ENCODE assay signal across 15 mouse cellular contexts in the genomic region with DNA sequence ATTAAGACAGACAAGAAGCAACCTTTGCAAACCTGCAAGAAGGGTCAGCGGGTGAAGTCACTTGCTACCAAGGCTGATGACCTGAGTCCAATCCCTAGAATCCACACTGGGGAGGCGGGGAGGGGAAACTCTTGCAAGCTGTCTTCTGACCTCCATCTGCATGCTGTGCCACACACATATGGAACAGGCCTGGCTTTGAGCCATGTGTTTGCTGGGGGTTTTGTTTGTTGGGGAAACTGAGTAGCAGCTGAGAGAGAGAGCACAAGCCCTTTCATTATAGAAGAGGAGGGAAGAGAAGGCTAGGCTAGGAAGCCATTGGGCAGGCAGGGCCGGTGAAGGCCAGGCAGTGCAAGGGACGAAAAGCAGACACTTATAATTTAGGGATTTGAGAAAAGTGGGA.
A peak's percentile ranks its signal among the peaks of the same experiment; 100 is the strongest.
DNase-seq lines count a peak whose midpoint lies in the region; ATAC-seq and TF ChIP-seq lines count a peak whose summit lies in the region.
"Had no signal": no experiment of that assay in that cellular context is flagged by ENCODE, and none has a peak within 500 bp of the region (broad histone marks: within the 10 kb centered on the region; RNA-seq: fewer than 3 reads in every experiment).

No protein-coding gene starts in this region.

- H3K27ac ChIP-seq in forebrain, embryonic 16.5 days (ENCODE audit: low read length), result peak overlapping the region; percentile 75
- H3K27ac ChIP-seq in midbrain, embryonic 14.5 days (replicated peaks; ENCODE audit: low read depth, low read length), result peak overlapping the region; percentile 33; the same call in 1 of the 2 replicates

- H3K4me1 ChIP-seq in forebrain, embryonic 16.5 days (replicated peaks; ENCODE audit: control insufficient read depth, insufficient read depth, low read length), result peaks cover 29% of the 10 kb centered on the region
- H3K4me1 ChIP-seq in midbrain, embryonic 14.5 days (ENCODE audit: control insufficient read depth, insufficient read depth, low read length), result peaks cover 29% of the 10 kb centered on the region

- no peaks in the 10 kb centered on the region for H3K9me3 ChIP-seq in forebrain, embryonic 16.5 days (ENCODE audit: control insufficient read depth, low read length)
- no peaks in the 10 kb centered on the region for H3K9me3 ChIP-seq in midbrain, embryonic 14.5 days (ENCODE audit: control insufficient read depth, low read length)

- no peak overlapping the region for H3K9ac ChIP-seq in forebrain, embryonic 16.5 days (replicated peaks; ENCODE audit: low read depth, low read length)
- H3K9ac ChIP-seq in midbrain, embryonic 14.5 days (replicated peaks; ENCODE audit: low read length), result no peak overlapping the region

- H3K36me3 ChIP-seq in forebrain, embryonic 16.5 days (ENCODE audit: control insufficient read depth, insufficient read depth), result no peaks in the 10 kb centered on the region
- H3K36me3 ChIP-seq in midbrain, embryonic 14.5 days (ENCODE audit: control insufficient read depth, insufficient read depth, low read length), result no peaks in the 10 kb centered on the region

- peak overlapping the region; percentile 28 for H3K4me2 ChIP-seq in forebrain, embryonic 16.5 days (ENCODE audit: low read length)
- H3K4me2 ChIP-seq in midbrain, embryonic 14.5 days (ENCODE audit: low read length), result peak overlapping the region; percentile 18; the same call in 1 of the 2 replicates

- TF ChIP-seq POLR2A in brain, embryonic 14.5 days (IDR thresholded peaks at IDR 0.05; ENCODE audit: borderline replicate concordance, extremely low read depth, insufficient read depth, insufficient read length, poor library complexity, severe bottlenecking), result no peak

- WGBS in forebrain, embryonic 16.5 days, result 16% methylated on average over 4 of the region's 4 CpGs
- 56% methylated on average over 4 of the region's 4 CpGs for WGBS in midbrain, embryonic 14.5 days

- H3K4me3 ChIP-seq in forebrain, embryonic 16.5 days (replicated peaks; ENCODE audit: low read length), result no peak overlapping the region
- no peak overlapping the region for H3K4me3 ChIP-seq in midbrain, embryonic 14.5 days (replicated peaks; ENCODE audit: low read depth, low read length)
- H3K4me3 ChIP-seq: myocyte had no signal

- no peaks in the 10 kb centered on the region for H3K27me3 ChIP-seq in forebrain, embryonic 16.5 days (replicated peaks; ENCODE audit: control insufficient read depth, insufficient read depth, low read length)
- H3K27me3 ChIP-seq in midbrain, embryonic 14.5 days (ENCODE audit: control insufficient read depth, insufficient read depth, low read length), result no peaks in the 10 kb centered on the region

- ATAC-seq in forebrain, embryonic 16.5 days, result no peak; the same call in none of the 2 replicates
- ATAC-seq in midbrain, embryonic 14.5 days (ENCODE audit: low FRiP score, low TSS enrichment), result no peak

- TF ChIP-seq CTCF in brain, embryonic 14.5 days (IDR thresholded peaks at IDR 0.05; ENCODE audit: borderline replicate concordance, extremely low read depth, insufficient read depth, insufficient read length), result no peak

- DNase-seq in cerebellum, postnatal 10 days, result peak; percentile 53 to 62
- no peak for DNase-seq in cerebellum, adult 11 months
- DNase-seq in brain, embryonic 14.5 days (ENCODE audit: low read depth), result peak; percentile 87
- no peak for DNase-seq in midbrain, embryonic 14.5 days
- DNase-seq in yolk sac, embryonic 10.5 days (ENCODE audit: low spot score), result no peak
- DNase-seq in spleen, postnatal 36 days (ENCODE audit: low spot score in 2 of 2), result no peak
- no peak for DNase-seq in layer of hippocampus, adult 18-20 months (ENCODE audit: low spot score in 2 of 2)
- DNase-seq: heart, adult 11 months; kidney, adult 2 months; layer of hippocampus, adult 9-11 months; lung, postnatal 10 days; right cerebral cortex, postnatal 14 days; thymus, adult 2 months had no signal

Comparison
In these comparisons a context has a peak if more than half of its experiments do, and no peak if none do; other contexts are left out.
1. DNase-seq: peak in cerebellum, postnatal 10 days (2 of 2) and brain, embryonic 14.5 days (single experiment); none in cerebellum, adult 11 months (single experiment), midbrain, embryonic 14.5 days (single experiment), yolk sac, embryonic 10.5 days (single experiment), spleen, postnatal 36 days (0 of 2) and layer of hippocampus, adult 18-20 months (0 of 2).